Mouse (Mus musculus) liver, embryonic 15.5 days (tissue): ENCODE data around the gene Ehd1. TPM values are rescaled to one million over a fixed set of nuclear protein-coding genes. Genes with fewer than 3 reads are reported as not detected.
A peak's percentile ranks its signal among the peaks of the same experiment; 100 is the strongest.

ENCODE experiments used
- ATAC-seq: fragments of 200-750 bp; cut with Nextera tagmentation; 2 replicates; pipeline ENCODE4 v1.8.0; 2017; ENCODE audit warnings: moderate number of reproducible peaks, mild to moderate bottlenecking, moderate library complexity; ENCODE audit not compliant: insufficient read depth
- H3K27ac ChIP-seq: fragments of 300-500 bp; sonication (generic); replicated peaks from 2 replicates; pipeline ENCODE4 v1.5.1; 2015; ENCODE audit warnings: mild to moderate bottlenecking, inconsistent platforms
- H3K27me3 ChIP-seq: fragments of 300-500 bp; sonication (generic); 2 replicates; pipeline ENCODE4 v1.6.1; 2015; ENCODE audit warnings: mild to moderate bottlenecking, inconsistent platforms
- H3K36me3 ChIP-seq: fragments of 300-500 bp; sonication (generic); replicated peaks from 2 replicates; pipeline ENCODE4 v1.6.1; 2015; ENCODE audit warnings: moderate library complexity, mild to moderate bottlenecking, inconsistent platforms
- H3K4me1 ChIP-seq: fragments of 300-500 bp; sonication (generic); replicated peaks from 2 replicates; pipeline ENCODE4 v1.6.1; 2015; ENCODE audit warnings: inconsistent platforms
- H3K4me2 ChIP-seq: fragments of 300-500 bp; sonication (generic); 2 replicates; pipeline ENCODE4 v1.6.1; 2015; ENCODE audit warnings: moderate library complexity, mild to moderate bottlenecking, inconsistent platforms
- H3K4me3 ChIP-seq: fragments of 300-500 bp; sonication (generic); replicated peaks from 2 replicates; pipeline ENCODE4 v1.5.1; 2015; ENCODE audit warnings: mild to moderate bottlenecking, inconsistent platforms
- H3K9ac ChIP-seq: fragments of 300-500 bp; sonication (generic); 2 replicates; pipeline ENCODE4 v1.6.1; 2015; ENCODE audit warnings: moderate library complexity, mild to moderate bottlenecking, inconsistent platforms
- H3K9me3 ChIP-seq: fragments of 300-500 bp; sonication (generic); replicated peaks from 2 replicates; pipeline ENCODE4 v1.6.1; 2016; ENCODE audit warnings: inconsistent platforms
- WGBS: fragments of 180-500 bp; shearing (Covaris S2); methylation state at CpG from one replicate; pipeline ENCODE4 v1.1.7; 2015; ENCODE audit warnings: mixed read lengths; ENCODE audit not compliant: insufficient replicate concordance; 5-methylcytosine and 5-hydroxymethylcytosine counted together
- microRNA counts: library from miRNA; unstranded; fragments of <30 nt; microRNA quantifications from one replicate; lab custom pipeline; 2016
- microRNA-seq: library from miRNA; unstranded; fragments of <30 nt; microRNA quantifications from one replicate; pipeline ENCODE4, GENCODE M21; 2016
- polyA plus RNA-seq: library from polyadenylated mRNA; unstranded; fragments of >200 nt; fragmentation: Nextera tagmentation; extraction: Ambion mirVana; gene quantifications from 2 replicates; pipeline ENCODE4 v1.2.1, GENCODE M21; 2015

The Ehd1 gene
- polyA plus RNA-seq, 1 experiment from 2014 or later = 64.0 TPM

GRCm38 (mm10) chr19:6346023-6346422, 69.5 kb downstream of the Ehd1 start:
- H3K36me3 ChIP-seq = peaks cover 27% of the 10 kb centered on the region
- H3K27ac ChIP-seq = no peak overlapping the region
- H3K4me3 ChIP-seq = no peak overlapping the region
- no peak overlapping the region for H3K9ac ChIP-seq
- no peaks in the 10 kb centered on the region for H3K27me3 ChIP-seq
- WGBS = 82% methylated on average over 5 of the region's 5 CpGs
- ATAC-seq = no peak
- no peak overlapping the region for H3K4me2 ChIP-seq
- peaks cover 64% of the 10 kb centered on the region for H3K4me1 ChIP-seq
- no peaks in the 10 kb centered on the region for H3K9me3 ChIP-seq

- 75% methylated on average over 10 of the region's 10 CpGs for WGBS
Measured at GRCm38 (mm10) chr19:6346661-6347060, 70.1 kb downstream of the Ehd1 start.

GRCm38 (mm10) chr19:6347615-6348014, 71.1 kb downstream of the Ehd1 start:
- no peak overlapping the region for H3K27ac ChIP-seq
- 87% methylated on average over 4 of the region's 4 CpGs for WGBS
- no peak for ATAC-seq
- peaks cover 59% of the 10 kb centered on the region for H3K4me1 ChIP-seq
- no peak overlapping the region for H3K4me3 ChIP-seq
- no peaks in the 10 kb centered on the region for H3K9me3 ChIP-seq
- no peaks in the 10 kb centered on the region for H3K27me3 ChIP-seq
- H3K9ac ChIP-seq = no peak overlapping the region
- H3K4me2 ChIP-seq = no peak overlapping the region
- H3K36me3 ChIP-seq = peaks cover 27% of the 10 kb centered on the region

More at GRCm38 (mm10) chr19:6346661-6347060, 70.1 kb downstream of the Ehd1 start:
- Histone ChIP-seq H3K27ac (no peak overlapping the region), H3K27me3 (no peaks in the 10 kb centered on the region), H3K9ac (no peak overlapping the region), H3K36me3 (peaks cover 27% of the 10 kb centered on the region), H3K9me3 (no peaks in the 10 kb centered on the region), H3K4me2 (no peak overlapping the region), H3K4me3 (no peak overlapping the region), H3K4me1 (peaks cover 65% of the 10 kb centered on the region)
- ATAC-seq = no peak

- no peaks in the 10 kb centered on the region for H3K27me3 ChIP-seq
- H3K4me3 ChIP-seq = no peak overlapping the region
- ATAC-seq = no peak
- peak overlapping the region; percentile 16; the same call in 1 of the 2 replicates for H3K9ac ChIP-seq
- WGBS = 31% methylated on average over 9 of the region's 9 CpGs
- peak overlapping the region; percentile 23; the same call in 1 of the 2 replicates for H3K4me2 ChIP-seq
- H3K36me3 ChIP-seq = peaks cover 35% of the 10 kb centered on the region
- H3K4me1 ChIP-seq = peaks cover 50% of the 10 kb centered on the region
- no peaks in the 10 kb centered on the region for H3K9me3 ChIP-seq
- peak overlapping the region; percentile 5; the same call in 1 of the 2 replicates for H3K27ac ChIP-seq
Measured at GRCm38 (mm10) chr19:6348717-6349116, 72.2 kb downstream of the Ehd1 start.

DNA sequence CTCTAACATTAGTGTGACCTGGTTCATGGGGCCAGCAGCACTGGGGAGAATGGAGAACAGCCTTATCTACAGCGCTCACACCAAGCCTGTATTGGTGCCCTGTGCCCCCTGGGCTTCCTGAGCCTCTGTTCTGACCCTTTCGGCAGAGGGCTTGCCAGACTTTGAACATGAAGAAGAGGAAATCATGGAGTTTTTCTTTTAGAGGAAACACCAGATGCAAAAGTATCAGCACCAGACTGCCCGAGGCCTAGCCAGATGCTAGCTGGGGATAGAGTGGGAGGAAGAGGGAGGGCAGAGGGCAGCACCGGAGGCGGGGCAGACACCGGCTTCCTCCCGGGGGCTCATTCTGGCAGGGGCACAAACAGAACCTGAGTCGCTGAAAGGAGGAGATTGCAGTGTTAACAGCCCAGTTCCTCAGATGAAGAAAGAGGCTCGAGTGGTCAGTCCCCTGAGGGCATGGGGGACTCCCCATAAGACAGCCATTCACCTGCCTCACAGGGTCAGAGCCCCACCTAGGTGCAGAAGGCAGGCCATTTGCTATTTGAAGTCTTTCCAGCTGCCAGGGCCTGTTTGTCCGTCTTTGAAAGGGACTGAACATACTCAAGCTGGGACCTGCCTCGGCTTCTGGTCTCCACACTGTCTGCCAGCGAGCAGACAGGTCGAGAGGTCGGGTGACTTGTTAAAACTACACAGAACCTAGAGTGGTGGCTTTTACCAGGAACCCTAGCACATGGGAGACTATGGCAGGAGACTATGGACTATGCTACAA, 72.9 kb downstream of the Ehd1 start:
- Histone ChIP-seq H3K4me2 (peak overlapping the region; percentile 23), H3K4me3 (no peak overlapping the region), H3K36me3 (peaks cover 30% of the 10 kb centered on the region), H3K27ac (peak overlapping the region; percentile 5), H3K4me1 (peaks cover 47% of the 10 kb centered on the region), H3K27me3 (no peaks in the 10 kb centered on the region), H3K9ac (peak overlapping the region; percentile 16; the same call in 1 of the 2 replicates), H3K9me3 (no peaks in the 10 kb centered on the region)
- 19% methylated on average over 14 of the region's 14 CpGs for WGBS
- peak; percentile 51 for ATAC-seq

MicroRNA genes within 50 kb of the gene (microRNA counts, 519-probe panel; counts per million panel counts)
- 4,205 counts per million, percentile 85 among the panel's probes with 10 or more counts for microRNA mmu-miR-192 (lab: Ali Mortazavi, UCI)

Small RNAs within 50 kb of the gene (microRNA-seq; reads per million reads assigned to microRNA genes)
- 4,847 reads per million, percentile 88 among the genes with 10 or more reads in this experiment for gene Mir192
- 2,007 reads per million, percentile 82 among the genes with 10 or more reads in this experiment for gene Mir194-2
- 1.3 reads per million for gene Mir6989

Other genes with a start within 250 kb of the Ehd1 start
- gene Syvn1, start 230.1 kb upstream of the Ehd1 start, polyA plus RNA-seq = 13.3 and 17.3 TPM in 2 replicates
- gene Mrpl49, start 218.9 kb upstream of the Ehd1 start, polyA plus RNA-seq = 39.5 and 41.8 TPM in 2 replicates
- gene Fau, start 218.9 kb upstream of the Ehd1 start, polyA plus RNA-seq = 401 and 446 TPM in 2 replicates
- gene Znhit2, start 215.5 kb upstream of the Ehd1 start, polyA plus RNA-seq = 19.1 and 19.5 TPM in 2 replicates
- gene Tm7sf2, start 208.4 kb upstream of the Ehd1 start, polyA plus RNA-seq = 49.1 and 50.2 TPM in 2 replicates
- gene Vps51, start 199.5 kb upstream of the Ehd1 start, polyA plus RNA-seq = 27.3 and 30.8 TPM in 2 replicates
- gene Tmem262, start 196.7 kb upstream of the Ehd1 start, polyA plus RNA-seq = not detected in 2 replicates
- gene Gm28374, start 194.5 kb upstream of the Ehd1 start, polyA plus RNA-seq = 0.48 and 0.67 TPM in 2 replicates
- gene Zfpl1, start 191.8 kb upstream of the Ehd1 start, polyA plus RNA-seq = 19.7 and 24.4 TPM in 2 replicates
- gene Cdca5, start 191.7 kb upstream of the Ehd1 start, polyA plus RNA-seq = 34.5 and 35.4 TPM in 2 replicates
- gene AC131692.1, start 182.3 kb upstream of the Ehd1 start, polyA plus RNA-seq = 0.23 and 0.25 TPM in 2 replicates
- gene Naaladl1, start 170.9 kb upstream of the Ehd1 start, polyA plus RNA-seq = 3.5 and 3.7 TPM in 2 replicates
- gene Sac3d1, start 158.1 kb upstream of the Ehd1 start, polyA plus RNA-seq = 23.2 and 24.0 TPM in 2 replicates
- gene Snx15, start 148.4 kb upstream of the Ehd1 start, polyA plus RNA-seq = 58.5 and 66.0 TPM in 2 replicates
- gene Batf2, start 135.7 kb upstream of the Ehd1 start, polyA plus RNA-seq = 0.17 and 0.44 TPM in 2 replicates
- 26.0 and 28.8 TPM in 2 replicates for gene Arl2, start 135.2 kb upstream of the Ehd1 start, polyA plus RNA-seq
- not detected in 2 replicates for gene Majin, start 92.3 kb upstream of the Ehd1 start, polyA plus RNA-seq
- 0.15 and 0.28 TPM in 2 replicates for gene Gpha2, start 50.3 kb upstream of the Ehd1 start, polyA plus RNA-seq
- gene Ppp2r5b, start 40.9 kb upstream of the Ehd1 start, polyA plus RNA-seq = 3.3 and 5.0 TPM in 2 replicates
- gene Atg2a, start 35.1 kb upstream of the Ehd1 start, polyA plus RNA-seq = 4.7 and 5.8 TPM in 2 replicates
- 0.21 and 0.38 TPM in 2 replicates for gene Cdc42bpg, start 29.7 kb downstream of the Ehd1 start, polyA plus RNA-seq
- gene Men1, start 58.3 kb downstream of the Ehd1 start, polyA plus RNA-seq = 25.1 and 25.4 TPM in 2 replicates
- 7.7 and 9.1 TPM in 2 replicates for gene Map4k2, start 64.4 kb downstream of the Ehd1 start, polyA plus RNA-seq
- gene Sf1, start 87.0 kb downstream of the Ehd1 start, polyA plus RNA-seq = 64.3 and 68.8 TPM in 2 replicates
- gene Pygm, start 107.7 kb downstream of the Ehd1 start, polyA plus RNA-seq = 6.4 and 9.2 TPM in 2 replicates
- 81.3 and 88.4 TPM in 2 replicates for gene Rasgrp2, start 122.6 kb downstream of the Ehd1 start, polyA plus RNA-seq
- gene Nrxn2, start 142.0 kb downstream of the Ehd1 start, polyA plus RNA-seq = 0.39 and 0.51 TPM in 2 replicates